Comparison of ENCODE assay signal across 8 mouse cellular contexts in the genomic region with DNA sequence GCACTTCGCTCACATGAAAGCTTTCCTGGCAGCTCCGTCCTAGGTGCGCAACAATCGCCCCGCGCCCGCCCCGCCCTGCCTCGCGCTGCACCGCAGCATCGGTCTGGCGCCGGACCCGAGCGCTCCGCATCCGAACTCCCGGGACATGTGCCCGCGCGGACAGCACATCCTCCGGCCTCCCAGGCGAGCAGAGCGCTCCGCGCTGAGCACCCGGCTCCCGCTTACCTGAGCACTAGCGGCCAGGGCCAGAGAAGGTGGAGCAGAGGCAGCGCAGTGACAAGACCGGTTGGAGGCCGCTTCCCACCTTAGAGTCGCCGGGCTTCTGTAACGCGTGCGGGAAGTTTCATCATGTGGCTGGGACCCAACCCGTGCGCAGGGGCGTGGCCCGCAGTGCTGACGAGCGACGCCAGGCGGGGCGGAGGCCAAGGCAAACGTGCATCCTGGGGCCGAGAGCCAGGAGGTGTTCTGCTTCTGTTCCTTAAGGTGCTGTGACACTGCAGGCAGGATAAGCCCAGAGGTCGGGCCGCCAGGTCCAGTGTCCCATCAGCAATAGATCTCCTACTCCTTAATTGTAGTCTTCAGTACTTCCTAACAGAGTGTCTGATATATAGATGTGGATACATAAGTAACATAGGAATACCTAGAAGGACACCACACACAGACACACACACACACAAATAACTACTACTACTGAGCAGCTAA. TPM values are rescaled to one million over a fixed set of nuclear protein-coding genes. Genes with fewer than 3 reads are reported as not detected.
A peak's percentile ranks its signal among the peaks of the same experiment; 100 is the strongest.
DNase-seq lines count a peak whose midpoint lies in the region; ATAC-seq and TF ChIP-seq lines count a peak whose summit lies in the region.

Gene Asns (minus strand): TSS at position 371 of the 702 bp plus-strand sequence.

- H3K9me3 ChIP-seq in hindbrain, embryonic 10.5 days, result no peaks in the 10 kb centered on the region
- no peaks in the 10 kb centered on the region for H3K9me3 ChIP-seq in lung, embryonic 15.5 days

- ATAC-seq in frontal cortex, adult (ENCODE audit: low TSS enrichment), result peak; percentile 93
- ATAC-seq in lung, embryonic 15.5 days (ENCODE audit: borderline replicate concordance, extremely low read depth, low FRiP score, low TSS enrichment), result peak; percentile 91

- peak within 1 kb of the TSS; percentile 85 for H3K4me3 ChIP-seq in hindbrain, embryonic 10.5 days
- peak within 1 kb of the TSS; percentile 72 for H3K4me3 ChIP-seq in lung, embryonic 15.5 days
- peak within 1 kb of the TSS; percentile 91 for H3K4me3 ChIP-seq in olfactory bulb, adult 2 months (ENCODE audit: insufficient read depth, low read depth, low read length)

- TF ChIP-seq POLR2A in olfactory bulb, adult 2 months (IDR thresholded peaks at IDR 0.05; ENCODE audit: insufficient read depth, low read depth, low read length), result peak; percentile 50; the same call in 1 of the 2 replicates

- no peaks in the 10 kb centered on the region for H3K36me3 ChIP-seq in hindbrain, embryonic 10.5 days
- H3K36me3 ChIP-seq in lung, embryonic 15.5 days, result no peaks in the 10 kb centered on the region

- H3K27ac ChIP-seq in hindbrain, embryonic 10.5 days, result peak within 1 kb of the TSS; percentile 86
- peak within 1 kb of the TSS; percentile 56 for H3K27ac ChIP-seq in lung, embryonic 15.5 days
- no peak within 1 kb of the TSS for H3K27ac ChIP-seq in olfactory bulb, adult 2 months (ENCODE audit: insufficient read depth, low read depth, low read length)

- TF ChIP-seq CTCF in olfactory bulb, adult 2 months (IDR thresholded peaks at IDR 0.05; ENCODE audit: insufficient read depth, low read depth, low read length), result no peak

- under 1% methylated on average over 51 of the region's 51 CpGs for WGBS in hindbrain, embryonic 10.5 days
- WGBS in lung, embryonic 15.5 days, result under 1% methylated on average over 47 of the region's 51 CpGs
- 1% methylated on average over 51 of the region's 51 CpGs for WGBS in olfactory bulb, adult 2 months

- H3K27me3 ChIP-seq in hindbrain, embryonic 10.5 days (ENCODE audit: insufficient read depth, poor library complexity, severe bottlenecking), result peaks cover 3% of the 10 kb centered on the region; the same call in 1 of the 2 replicates
- H3K27me3 ChIP-seq in lung, embryonic 15.5 days, result no peaks in the 10 kb centered on the region

- peak within 1 kb of the TSS; percentile 61 for H3K9ac ChIP-seq in lung, embryonic 15.5 days

- peak within 1 kb of the TSS; percentile 98 for H3K4me2 ChIP-seq in lung, embryonic 15.5 days

- peak; percentile 93 for DNase-seq in MN1 (ENCODE audit: low spot score)
- peak; percentile 86 for DNase-seq in cerebellum, adult 8-10 months
- DNase-seq in hindbrain, embryonic 10.5 days (ENCODE audit: low spot score), result peak; percentile 85
- DNase-seq in layer of hippocampus, adult 9-10 months (ENCODE audit: low spot score), result peak; percentile 66
- DNase-seq in thymus, adult 18-20 months, result peak; percentile 35 to 40

- H3K4me1 ChIP-seq in hindbrain, embryonic 10.5 days (replicated peaks), result 0 out of 2 replicates have a peak, but pooled peaks cover 9% of the 10 kb centered on the region
- H3K4me1 ChIP-seq in lung, embryonic 15.5 days, result 0 out of 2 replicates have a peak, but pooled peaks cover 2% of the 10 kb centered on the region
- no peaks in the 10 kb centered on the region; the same call in 1 of the 2 replicates for H3K4me1 ChIP-seq in olfactory bulb, adult 2 months (ENCODE audit: control insufficient read depth, insufficient read depth, low read length)

RNA-seq across cellular contexts. Expression of gene Asns, which starts in this region (rescaled TPM):
- 51.6 and 58.7 TPM in 2 replicates for polyA plus RNA-seq in hindbrain, embryonic 10.5 days (2016; fragmentation: Nextera tagmentation; extraction: Ambion mirVana)
- 53.1 and 53.7 TPM in 2 replicates for polyA plus RNA-seq in lung, embryonic 15.5 days (2015; fragmentation: Nextera tagmentation; extraction: Ambion mirVana)
- not detected in 2 replicates for polyA plus RNA-seq in olfactory bulb, adult 2 months (2012; ENCODE audit: insufficient read depth, insufficient read length, low replicate concordance, missing spikeins)

Comparison
In these comparisons a context has a peak if more than half of its experiments do, and no peak if none do; other contexts are left out.
1. DNase-seq: peak in every context shown above with its lines; median percentile 93 in MN1; 86 in cerebellum, adult 8-10 months; 85 in hindbrain, embryonic 10.5 days; 66 in layer of hippocampus, adult 9-10 months; 38 in thymus, adult 18-20 months.